Mouse (Mus musculus): Measurements from ENCODE around the gene Rab20. TPM values are rescaled to one million over a fixed set of nuclear protein-coding genes. Genes with fewer than 3 reads are reported as not detected.

Gene Rab20
- polyA plus RNA-seq, 1 experiment, result 2.1 TPM

GRCm38 (mm10) chr8:11516292-11516691, 37.8 kb upstream of the Rab20 start:
- TF ChIP-seq MAX (IDR thresholded peaks at IDR 0.05) (no peak), CEBPB (IDR thresholded peaks at IDR 0.05; ENCODE audit: low read depth) (no peak), CTCF (IDR thresholded peaks at IDR 0.05; ENCODE audit: control insufficient read depth, insufficient read depth, insufficient read length) (no peak), MYOD1 (IDR thresholded peaks at IDR 0.05; ENCODE audit: control insufficient read depth, insufficient read length, low read depth) (no peak), USF1 (IDR thresholded peaks at IDR 0.05; ENCODE audit: low read depth) (no peak), MYOG (IDR thresholded peaks at IDR 0.05; ENCODE audit: control insufficient read depth, extremely low read depth, insufficient read length) (no peak), FOSL1 (IDR thresholded peaks at IDR 0.05; ENCODE audit: insufficient read depth, low read length, poor library complexity, severe bottlenecking) (no peak)
- Histone ChIP-seq H3K27me3 (ENCODE audit: control insufficient read depth, insufficient read depth, insufficient read length) (no peaks in the 10 kb centered on the region), H3K79me3 (ENCODE audit: low read depth) (no peaks in the 10 kb centered on the region), H3K79me2 (ENCODE audit: control insufficient read depth, insufficient read depth) (no peaks in the 10 kb centered on the region), H3ac (ENCODE audit: control insufficient read depth, insufficient read length, low read depth) (no peak overlapping the region), H3K36me3 (ENCODE audit: control insufficient read depth, insufficient read depth) (peaks cover 40% of the 10 kb centered on the region), H3K4me3 (ENCODE audit: insufficient read depth, poor library complexity, severe bottlenecking) (no peak overlapping the region)

- peaks cover 58% of the 10 kb centered on the region for H3K36me3 ChIP-seq (ENCODE audit: control insufficient read depth, insufficient read depth)
Measured at GRCm38 (mm10) chr8:11513247-11513646, 34.7 kb upstream of the Rab20 start.

GRCm38 (mm10) chr8:11512711-11513110, 34.2 kb upstream of the Rab20 start:
- H3K27me3 ChIP-seq (ENCODE audit: control insufficient read depth, insufficient read depth, insufficient read length), result no peaks in the 10 kb centered on the region
- H3K4me3 ChIP-seq (ENCODE audit: insufficient read depth, poor library complexity, severe bottlenecking), result no peak overlapping the region
- no peaks in the 10 kb centered on the region for H3K79me2 ChIP-seq (ENCODE audit: control insufficient read depth, insufficient read depth)
- TF ChIP-seq USF1 (IDR thresholded peaks at IDR 0.05; ENCODE audit: low read depth) (no peak), CTCF (IDR thresholded peaks at IDR 0.05; ENCODE audit: control insufficient read depth, insufficient read depth, insufficient read length) (no peak)
- H3K79me3 ChIP-seq (ENCODE audit: low read depth), result no peaks in the 10 kb centered on the region
- H3ac ChIP-seq (ENCODE audit: control insufficient read depth, insufficient read length, low read depth), result no peak overlapping the region
- peaks cover 56% of the 10 kb centered on the region for H3K36me3 ChIP-seq (ENCODE audit: control insufficient read depth, insufficient read depth)

More at GRCm38 (mm10) chr8:11513247-11513646, 34.7 kb upstream of the Rab20 start:
- no peak for TF ChIP-seq CEBPB (IDR thresholded peaks at IDR 0.05; ENCODE audit: low read depth)
- no peak for TF ChIP-seq FOSL1 (IDR thresholded peaks at IDR 0.05; ENCODE audit: insufficient read depth, low read length, poor library complexity, severe bottlenecking)
- TF ChIP-seq MYOD1 (IDR thresholded peaks at IDR 0.05; ENCODE audit: control insufficient read depth, insufficient read length, low read depth), result no peak
- H3K4me3 ChIP-seq (ENCODE audit: insufficient read depth, poor library complexity, severe bottlenecking), result no peak overlapping the region
- H3K79me2 ChIP-seq (ENCODE audit: control insufficient read depth, insufficient read depth), result no peaks in the 10 kb centered on the region
- H3K79me3 ChIP-seq (ENCODE audit: low read depth), result no peaks in the 10 kb centered on the region
- H3ac ChIP-seq (ENCODE audit: control insufficient read depth, insufficient read length, low read depth), result no peak overlapping the region
- no peaks in the 10 kb centered on the region for H3K27me3 ChIP-seq (ENCODE audit: control insufficient read depth, insufficient read depth, insufficient read length)

GRCm38 (mm10) chr8:11510971-11511370, 32.5 kb upstream of the Rab20 start:
- H3K36me3 ChIP-seq (ENCODE audit: control insufficient read depth, insufficient read depth), result peaks cover 70% of the 10 kb centered on the region
- TF ChIP-seq MYOD1 (IDR thresholded peaks at IDR 0.05; ENCODE audit: control insufficient read depth, insufficient read length, low read depth) (no peak), USF1 (IDR thresholded peaks at IDR 0.05; ENCODE audit: low read depth) (no peak), CTCF (IDR thresholded peaks at IDR 0.05; ENCODE audit: control insufficient read depth, insufficient read depth, insufficient read length) (no peak), MYOG (IDR thresholded peaks at IDR 0.05; ENCODE audit: control insufficient read depth, extremely low read depth, insufficient read length) (no peak), FOSL1 (IDR thresholded peaks at IDR 0.05; ENCODE audit: insufficient read depth, low read length, poor library complexity, severe bottlenecking) (no peak), CEBPB (IDR thresholded peaks at IDR 0.05; ENCODE audit: low read depth) (no peak), MAX (IDR thresholded peaks at IDR 0.05) (no peak)
- no peak overlapping the region for H3ac ChIP-seq (ENCODE audit: control insufficient read depth, insufficient read length, low read depth)
- H3K79me2 ChIP-seq (ENCODE audit: control insufficient read depth, insufficient read depth), result no peaks in the 10 kb centered on the region
- H3K27me3 ChIP-seq (ENCODE audit: control insufficient read depth, insufficient read depth, insufficient read length), result no peaks in the 10 kb centered on the region
- H3K79me3 ChIP-seq (ENCODE audit: low read depth), result no peaks in the 10 kb centered on the region
- H3K4me3 ChIP-seq (ENCODE audit: insufficient read depth, poor library complexity, severe bottlenecking), result no peak overlapping the region

GRCm38 (mm10) chr8:11508880-11509279, 30.4 kb upstream of the Rab20 start:
- no peak overlapping the region for H3ac ChIP-seq (ENCODE audit: control insufficient read depth, insufficient read length, low read depth)
- H3K4me3 ChIP-seq (ENCODE audit: insufficient read depth, poor library complexity, severe bottlenecking), result no peak overlapping the region
- H3K36me3 ChIP-seq (ENCODE audit: control insufficient read depth, insufficient read depth), result peaks cover 77% of the 10 kb centered on the region
- H3K79me2 ChIP-seq (ENCODE audit: control insufficient read depth, insufficient read depth), result no peaks in the 10 kb centered on the region
- H3K79me3 ChIP-seq (ENCODE audit: low read depth), result no peaks in the 10 kb centered on the region
- no peaks in the 10 kb centered on the region for H3K27me3 ChIP-seq (ENCODE audit: control insufficient read depth, insufficient read depth, insufficient read length)
- no peak for TF ChIP-seq MAX (IDR thresholded peaks at IDR 0.05)

GRCm38 (mm10) chr8:11506802-11507201, 28.3 kb upstream of the Rab20 start:
- Histone ChIP-seq H3ac (ENCODE audit: control insufficient read depth, insufficient read length, low read depth) (no peak overlapping the region), H3K4me3 (ENCODE audit: insufficient read depth, poor library complexity, severe bottlenecking) (no peak overlapping the region), H3K36me3 (ENCODE audit: control insufficient read depth, insufficient read depth) (peaks cover 64% of the 10 kb centered on the region), H3K27me3 (ENCODE audit: control insufficient read depth, insufficient read depth, insufficient read length) (no peaks in the 10 kb centered on the region), H3K79me3 (ENCODE audit: low read depth) (no peaks in the 10 kb centered on the region), H3K79me2 (ENCODE audit: control insufficient read depth, insufficient read depth) (peaks cover 6% of the 10 kb centered on the region)
- TF ChIP-seq USF1 (IDR thresholded peaks at IDR 0.05; ENCODE audit: low read depth) (no peak), CTCF (IDR thresholded peaks at IDR 0.05; ENCODE audit: control insufficient read depth, insufficient read depth, insufficient read length) (peak; percentile 22)

GRCm38 (mm10) chr8:11506074-11506473, 27.6 kb upstream of the Rab20 start:
- H3K4me3 ChIP-seq (ENCODE audit: insufficient read depth, poor library complexity, severe bottlenecking), result no peak overlapping the region
- peaks cover 13% of the 10 kb centered on the region for H3K79me2 ChIP-seq (ENCODE audit: control insufficient read depth, insufficient read depth)
- H3ac ChIP-seq (ENCODE audit: control insufficient read depth, insufficient read length, low read depth), result no peak overlapping the region
- H3K79me3 ChIP-seq (ENCODE audit: low read depth), result peaks cover 4% of the 10 kb centered on the region
- no peak for TF ChIP-seq FOSL1 (IDR thresholded peaks at IDR 0.05; ENCODE audit: insufficient read depth, low read length, poor library complexity, severe bottlenecking)
- TF ChIP-seq CEBPB (IDR thresholded peaks at IDR 0.05; ENCODE audit: low read depth), result no peak
- no peak for TF ChIP-seq MYOD1 (IDR thresholded peaks at IDR 0.05; ENCODE audit: control insufficient read depth, insufficient read length, low read depth)
- TF ChIP-seq CTCF (IDR thresholded peaks at IDR 0.05; ENCODE audit: control insufficient read depth, insufficient read depth, insufficient read length), result no peak
- TF ChIP-seq MAX (IDR thresholded peaks at IDR 0.05), result no peak
- no peak for TF ChIP-seq MYOG (IDR thresholded peaks at IDR 0.05; ENCODE audit: control insufficient read depth, extremely low read depth, insufficient read length)
- TF ChIP-seq USF1 (IDR thresholded peaks at IDR 0.05; ENCODE audit: low read depth), result no peak
- H3K27me3 ChIP-seq (ENCODE audit: control insufficient read depth, insufficient read depth, insufficient read length), result no peaks in the 10 kb centered on the region
- peaks cover 63% of the 10 kb centered on the region for H3K36me3 ChIP-seq (ENCODE audit: control insufficient read depth, insufficient read depth)
